Mouse (Mus musculus): ENCODE measurements around the gene Thsd4. TPM values are rescaled to one million over a fixed set of nuclear protein-coding genes. Genes with fewer than 3 reads are reported as not detected.

Gene Thsd4
- polyA plus RNA-seq, 1 experiment = 0.65 TPM

DNA sequence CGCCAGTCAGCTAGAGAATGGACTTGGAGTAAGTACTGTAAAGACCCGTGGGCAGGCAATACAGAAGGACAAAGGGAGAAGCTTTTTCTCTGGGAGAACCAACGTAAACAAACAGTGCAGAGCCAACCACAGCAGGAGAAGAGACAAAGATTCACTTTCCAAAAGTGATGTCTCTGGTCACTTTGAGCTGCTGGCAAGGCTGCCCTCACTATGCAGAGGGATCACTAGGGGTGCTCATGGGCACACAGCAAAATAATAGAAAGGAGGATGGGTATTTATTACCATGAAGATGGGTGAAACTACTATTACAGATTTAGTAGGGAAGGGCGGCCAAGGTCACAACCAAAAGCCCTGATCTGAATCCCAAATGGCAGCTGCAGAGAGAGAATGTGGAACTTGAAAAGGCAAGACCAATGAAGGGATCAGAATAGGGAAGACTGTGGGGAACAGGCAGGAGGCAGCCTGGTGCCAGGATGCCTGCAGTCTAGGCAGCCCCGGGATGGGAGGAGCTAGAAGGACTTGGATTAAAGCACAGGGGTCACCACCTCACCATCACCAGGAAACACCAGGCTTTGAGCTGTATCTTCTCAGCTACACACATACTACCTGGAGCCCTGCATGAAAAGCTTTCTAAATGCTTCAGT lies 450.1 kb downstream of the Thsd4 start:
- no peak overlapping the region for H3K4me3 ChIP-seq (replicated peaks)
- H3K9me3 ChIP-seq = peaks cover 3% of the 10 kb centered on the region; the same call in 1 of the 2 replicates
- peaks cover 2% of the 10 kb centered on the region for H3K27me3 ChIP-seq (replicated peaks)
- TF ChIP-seq GATA1 (IDR thresholded peaks at IDR 0.05; ENCODE audit: borderline replicate concordance, low read length) (no peak), FLI1 (IDR thresholded peaks at IDR 0.05; ENCODE audit: low read length) (no peak)
- H3K36me3 ChIP-seq (replicated peaks; ENCODE audit: low read length) = no peaks in the 10 kb centered on the region
- H3K4me1 ChIP-seq = no peaks in the 10 kb centered on the region

DNA sequence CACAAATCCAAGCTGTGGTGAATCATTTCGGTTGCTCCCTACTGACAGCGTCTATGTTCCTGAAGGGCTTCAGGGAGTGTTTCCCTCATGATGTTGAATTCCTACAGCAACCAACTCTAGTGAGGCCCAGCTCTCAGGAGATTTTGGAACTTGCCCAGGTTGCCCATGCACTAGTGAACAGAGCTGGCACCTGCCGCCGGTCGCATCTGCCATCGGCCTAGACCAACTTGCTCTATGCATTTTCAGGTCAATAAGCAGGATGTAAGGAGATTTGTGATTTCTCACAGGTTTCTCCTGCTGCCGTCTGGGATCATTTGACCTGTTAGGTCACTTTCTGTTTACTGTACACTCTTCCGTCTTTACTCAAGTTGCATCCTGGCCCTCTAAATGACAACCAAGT lies 454.6 kb downstream of the Thsd4 start:
- Histone ChIP-seq H3K27me3 (replicated peaks) (peaks cover 4% of the 10 kb centered on the region), H3K36me3 (replicated peaks; ENCODE audit: low read length) (no peaks in the 10 kb centered on the region), H3K4me1 (peaks cover 3% of the 10 kb centered on the region; the same call in 1 of the 2 replicates), H3K4me3 (replicated peaks) (no peak overlapping the region), H3K9me3 (no peaks in the 10 kb centered on the region)
- TF ChIP-seq GATA1 (IDR thresholded peaks at IDR 0.05; ENCODE audit: borderline replicate concordance, low read length) (no peak), FLI1 (IDR thresholded peaks at IDR 0.05; ENCODE audit: low read length) (no peak)

DNA sequence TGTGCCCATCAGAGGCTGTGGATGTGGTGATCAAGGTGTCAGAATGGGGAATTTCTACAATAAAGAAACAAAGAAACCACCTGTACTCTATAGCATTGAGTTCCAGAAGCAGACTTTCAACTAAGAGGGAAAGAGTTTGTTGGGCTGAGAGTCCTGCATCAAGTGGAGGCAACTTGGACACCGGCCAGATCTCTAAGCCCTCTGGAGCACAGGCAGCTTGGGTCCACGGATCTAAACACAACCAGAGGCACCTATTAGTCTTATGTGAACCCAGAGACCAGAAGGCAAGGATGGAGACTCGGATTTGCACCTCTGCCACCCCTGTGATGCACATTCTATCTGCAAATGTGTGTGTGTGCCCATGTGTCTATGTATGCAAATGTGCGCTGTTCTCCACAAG lies 456.7 kb downstream of the Thsd4 start:
- peaks cover 2% of the 10 kb centered on the region for H3K27me3 ChIP-seq (replicated peaks)
- H3K36me3 ChIP-seq (replicated peaks; ENCODE audit: low read length) = no peaks in the 10 kb centered on the region
- no peak overlapping the region for H3K4me3 ChIP-seq (replicated peaks)
- H3K9me3 ChIP-seq = no peaks in the 10 kb centered on the region
- no peak for TF ChIP-seq GATA1 (IDR thresholded peaks at IDR 0.05; ENCODE audit: borderline replicate concordance, low read length)
- TF ChIP-seq FLI1 (IDR thresholded peaks at IDR 0.05; ENCODE audit: low read length) = no peak
- peaks cover 3% of the 10 kb centered on the region; the same call in 1 of the 2 replicates for H3K4me1 ChIP-seq

DNA sequence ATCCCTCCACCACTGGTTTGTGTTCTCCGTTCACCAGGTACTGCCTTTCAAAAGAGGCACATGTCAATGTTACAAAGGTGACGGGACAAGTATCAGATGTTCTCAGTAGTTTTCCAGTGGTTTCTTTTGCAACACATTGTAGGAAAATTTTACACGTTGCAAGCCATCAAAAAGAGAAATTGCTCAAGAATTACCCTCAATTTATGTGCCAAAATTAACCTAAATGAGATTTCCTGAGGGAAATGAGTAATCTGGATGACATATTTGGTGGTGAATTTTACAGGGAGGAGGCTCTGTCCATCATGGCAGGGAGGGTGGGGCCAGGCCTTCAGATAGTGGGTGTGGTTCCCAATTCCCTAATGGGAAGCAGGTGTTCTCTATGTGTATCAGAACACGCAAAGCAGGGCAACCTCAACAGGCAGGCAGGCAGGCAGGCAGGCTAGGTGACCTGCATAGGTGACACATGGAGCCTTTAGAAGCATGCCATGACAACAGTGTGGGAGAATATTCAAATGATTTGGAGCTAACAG lies 458.6 kb downstream of the Thsd4 start:
- H3K9me3 ChIP-seq = no peaks in the 10 kb centered on the region
- peaks cover 2% of the 10 kb centered on the region for H3K27me3 ChIP-seq (replicated peaks)
- TF ChIP-seq GATA1 (IDR thresholded peaks at IDR 0.05; ENCODE audit: borderline replicate concordance, low read length) = no peak
- no peak for TF ChIP-seq FLI1 (IDR thresholded peaks at IDR 0.05; ENCODE audit: low read length)
- no peaks in the 10 kb centered on the region for H3K36me3 ChIP-seq (replicated peaks; ENCODE audit: low read length)
- peaks cover 3% of the 10 kb centered on the region; the same call in 1 of the 2 replicates for H3K4me1 ChIP-seq
- H3K4me3 ChIP-seq (replicated peaks) = no peak overlapping the region

DNA sequence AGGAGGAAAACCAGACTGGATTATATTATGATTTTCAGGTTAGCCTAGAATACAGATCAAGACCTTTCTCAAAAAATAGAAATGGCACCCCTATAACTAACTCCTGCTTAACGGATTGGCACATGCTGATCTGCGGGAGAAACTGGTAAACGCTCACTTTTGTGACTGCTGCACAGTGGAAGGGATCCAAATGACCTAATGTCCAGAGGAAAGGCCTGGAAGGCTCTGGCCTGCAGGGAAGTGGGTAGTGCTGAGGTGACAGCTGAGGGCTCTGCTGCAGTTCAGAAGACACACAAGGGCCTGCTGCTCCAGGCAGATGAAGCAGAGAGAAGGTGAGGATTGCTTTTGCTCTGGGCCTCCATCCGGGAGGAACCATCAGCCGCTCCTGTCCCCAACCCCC lies 465.7 kb downstream of the Thsd4 start:
- Histone ChIP-seq H3K4me3 (replicated peaks) (no peak overlapping the region), H3K36me3 (replicated peaks; ENCODE audit: low read length) (no peaks in the 10 kb centered on the region), H3K27me3 (replicated peaks) (no peaks in the 10 kb centered on the region), H3K9me3 (peaks cover 2% of the 10 kb centered on the region), H3K4me1 (no peaks in the 10 kb centered on the region)
- TF ChIP-seq GATA1 (IDR thresholded peaks at IDR 0.05; ENCODE audit: borderline replicate concordance, low read length) (no peak), FLI1 (IDR thresholded peaks at IDR 0.05; ENCODE audit: low read length) (no peak)

DNA sequence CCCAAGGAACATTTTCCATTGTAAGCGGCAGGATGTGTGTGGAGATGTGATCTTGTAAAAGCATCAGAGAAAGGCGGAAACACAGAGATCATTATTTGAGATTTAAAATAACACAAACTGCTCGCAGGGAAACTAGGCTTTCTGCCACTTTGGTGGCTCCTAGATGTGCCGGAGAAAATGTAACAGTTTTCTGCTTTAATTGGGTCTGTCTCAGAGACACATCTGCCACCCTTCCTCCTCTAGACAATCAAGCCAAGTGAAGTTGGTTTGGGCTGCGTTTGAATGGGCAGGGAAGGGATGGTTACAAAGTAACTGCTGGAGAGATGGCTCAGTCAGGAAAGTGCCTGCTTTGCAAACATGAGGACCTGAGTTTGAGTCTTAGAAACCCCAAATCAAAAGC lies 466.9 kb downstream of the Thsd4 start:
- TF ChIP-seq GATA1 (IDR thresholded peaks at IDR 0.05; ENCODE audit: borderline replicate concordance, low read length) (no peak), FLI1 (IDR thresholded peaks at IDR 0.05; ENCODE audit: low read length) (no peak)
- Histone ChIP-seq H3K36me3 (replicated peaks; ENCODE audit: low read length) (no peaks in the 10 kb centered on the region), H3K27me3 (replicated peaks) (no peaks in the 10 kb centered on the region)

DNA sequence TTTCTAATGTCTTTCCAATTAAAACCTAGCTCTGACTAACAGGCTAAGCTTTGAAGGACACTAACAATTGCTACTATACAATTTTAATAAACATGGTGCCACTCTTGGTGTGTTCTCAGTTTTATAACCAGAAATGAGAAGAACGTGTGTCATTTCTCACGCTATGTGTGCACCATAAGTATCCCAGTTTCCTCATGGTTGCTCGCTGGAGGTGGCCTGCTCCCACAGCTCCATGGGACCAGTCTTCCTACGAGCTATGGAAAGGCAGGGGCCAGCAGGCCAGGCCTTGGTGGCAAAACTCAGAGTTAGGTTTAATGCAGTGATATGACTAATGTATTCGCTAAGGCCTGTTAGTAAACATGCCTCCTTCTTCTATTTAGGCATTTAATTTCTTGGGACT lies 468.7 kb downstream of the Thsd4 start:
- TF ChIP-seq FLI1 (IDR thresholded peaks at IDR 0.05; ENCODE audit: low read length) = no peak
- no peak for TF ChIP-seq GATA1 (IDR thresholded peaks at IDR 0.05; ENCODE audit: borderline replicate concordance, low read length)
- Histone ChIP-seq H3K4me3 (replicated peaks) (no peak overlapping the region), H3K27me3 (replicated peaks) (no peaks in the 10 kb centered on the region), H3K36me3 (replicated peaks; ENCODE audit: low read length) (no peaks in the 10 kb centered on the region), H3K9me3 (peaks cover 2% of the 10 kb centered on the region), H3K4me1 (no peaks in the 10 kb centered on the region)

More for the DNA sequence above, 466.9 kb downstream of the Thsd4 start:
- H3K9me3 ChIP-seq = peaks cover 2% of the 10 kb centered on the region
- no peaks in the 10 kb centered on the region for H3K4me1 ChIP-seq
- H3K4me3 ChIP-seq (replicated peaks) = no peak overlapping the region

DNA sequence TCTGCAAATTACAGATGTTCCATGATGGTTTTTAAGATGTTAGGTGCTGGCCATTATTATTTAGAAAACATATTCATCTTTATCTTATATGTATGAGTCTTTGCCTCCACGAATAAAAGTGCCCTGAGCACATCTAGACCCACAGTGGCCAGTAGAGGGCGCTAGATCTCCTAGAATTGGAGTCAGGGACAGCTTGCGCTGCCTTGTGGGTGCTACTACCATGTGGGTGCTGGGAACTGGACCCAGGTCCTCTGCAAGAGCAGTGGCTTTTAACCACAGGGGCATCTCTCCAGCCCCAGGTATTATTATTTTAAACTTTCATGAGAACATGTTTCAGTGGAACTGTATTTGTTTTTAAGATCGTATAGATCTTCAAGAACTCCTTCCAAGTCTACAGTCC lies 469.4 kb downstream of the Thsd4 start:
- Histone ChIP-seq H3K4me1 (no peaks in the 10 kb centered on the region), H3K36me3 (replicated peaks; ENCODE audit: low read length) (no peaks in the 10 kb centered on the region), H3K9me3 (peaks cover 2% of the 10 kb centered on the region), H3K4me3 (replicated peaks) (no peak overlapping the region), H3K27me3 (replicated peaks) (no peaks in the 10 kb centered on the region)
- TF ChIP-seq FLI1 (IDR thresholded peaks at IDR 0.05; ENCODE audit: low read length) = no peak

DNA sequence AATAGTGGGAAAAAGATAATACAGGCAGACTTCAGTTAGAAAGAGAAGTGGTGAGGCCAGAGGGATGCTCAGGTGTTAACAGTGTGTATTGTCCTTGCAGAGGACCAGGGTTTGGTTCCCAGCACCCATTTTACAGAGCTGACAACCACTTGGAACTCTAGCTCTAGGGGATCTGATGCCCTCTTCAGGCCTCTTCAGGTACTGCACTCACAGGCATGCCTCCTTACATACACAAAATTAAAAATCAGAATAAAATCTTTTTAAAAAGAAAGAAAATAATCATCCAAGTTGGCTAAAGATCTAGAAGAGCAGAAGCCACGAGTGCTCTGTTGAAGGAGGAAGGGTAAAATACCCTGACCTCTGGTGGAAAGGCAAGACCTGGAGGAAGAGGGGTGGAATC lies 478.7 kb downstream of the Thsd4 start:
- TF ChIP-seq FLI1 (IDR thresholded peaks at IDR 0.05; ENCODE audit: low read length) (no peak), GATA1 (IDR thresholded peaks at IDR 0.05; ENCODE audit: borderline replicate concordance, low read length) (no peak)
- H3K4me1 ChIP-seq = no peaks in the 10 kb centered on the region
- no peak overlapping the region for H3K4me3 ChIP-seq (replicated peaks)

DNA sequence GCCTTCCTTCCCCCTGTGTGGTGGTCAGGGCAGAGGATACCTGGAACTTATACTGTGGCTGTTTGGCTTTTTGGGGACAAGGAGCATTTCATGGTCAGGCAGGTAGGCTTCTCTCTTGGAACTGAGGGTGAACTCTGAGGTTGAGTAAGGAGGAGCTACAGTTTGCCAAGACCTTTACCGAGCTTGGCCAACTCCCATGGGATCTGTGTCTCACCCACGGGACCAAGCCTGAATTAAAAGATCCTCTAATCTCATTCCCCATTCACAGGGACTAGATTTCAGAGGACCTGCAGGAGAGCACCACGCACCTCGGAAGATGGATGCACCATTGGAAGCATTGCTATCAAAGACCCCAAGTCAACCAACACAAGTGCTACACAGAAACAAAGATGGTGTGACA lies 487.0 kb downstream of the Thsd4 start:
- TF ChIP-seq FLI1 (IDR thresholded peaks at IDR 0.05; ENCODE audit: low read length) = no peak
- TF ChIP-seq GATA1 (IDR thresholded peaks at IDR 0.05; ENCODE audit: borderline replicate concordance, low read length) = no peak
- no peaks in the 10 kb centered on the region for H3K9me3 ChIP-seq

More for the DNA sequence above, 478.7 kb downstream of the Thsd4 start:
- Histone ChIP-seq H3K27me3 (replicated peaks) (peaks cover 3% of the 10 kb centered on the region), H3K9me3 (peaks cover 22% of the 10 kb centered on the region), H3K36me3 (replicated peaks; ENCODE audit: low read length) (no peaks in the 10 kb centered on the region)

More for the DNA sequence above, 487.0 kb downstream of the Thsd4 start:
- H3K27me3 ChIP-seq (replicated peaks) = peaks cover 13% of the 10 kb centered on the region
- no peak overlapping the region for H3K4me3 ChIP-seq (replicated peaks)
- no peaks in the 10 kb centered on the region for H3K4me1 ChIP-seq
- no peaks in the 10 kb centered on the region for H3K36me3 ChIP-seq (replicated peaks; ENCODE audit: low read length)
